Mouse (Mus musculus): ENCODE results near the gene Anxa9. TPM values are rescaled to one million over a fixed set of nuclear protein-coding genes. Genes with fewer than 3 reads are reported as not detected.

Gene Anxa9
- total and polyA plus RNA-seq, 2 experiments from 2014 or later, result 0.14 to 0.40 TPM

DNA sequence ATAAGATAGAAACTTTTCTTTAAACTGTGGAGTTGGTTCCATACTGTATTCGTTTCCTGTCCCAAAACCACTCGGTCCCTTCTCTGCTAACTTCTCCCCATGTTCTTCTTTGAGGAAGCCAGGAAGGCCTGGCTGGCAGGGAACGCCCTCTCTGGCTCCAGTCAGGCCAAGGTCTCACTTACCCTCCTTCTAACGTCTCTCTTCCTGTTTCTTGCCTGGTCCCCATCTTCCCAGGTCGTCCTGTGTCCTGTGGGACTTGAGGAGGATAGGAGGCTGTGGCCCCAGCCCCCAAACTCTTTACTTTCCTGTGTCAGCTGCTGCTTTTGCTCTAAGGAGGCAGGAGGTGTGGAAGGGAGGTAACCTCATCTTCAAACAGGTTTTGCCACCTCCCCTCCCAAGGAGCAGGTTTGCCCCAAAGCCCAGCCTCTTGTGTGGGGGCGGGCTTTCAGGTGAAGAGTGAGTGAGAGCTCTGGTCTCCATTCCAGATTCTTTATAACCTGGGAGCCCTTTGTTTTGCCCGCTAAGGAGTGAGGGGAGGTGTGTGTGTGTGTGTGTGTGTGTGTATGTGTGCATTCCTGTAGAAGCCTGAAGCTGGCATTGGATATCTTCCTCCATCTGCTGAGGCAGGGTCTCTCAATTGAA lies 56.1 kb downstream of the Anxa9 start, which contains the start of gene Bnipl:
Gene Bnipl, minus strand, starts transcription at position 411 of the 642 bp plus-strand sequence.
- DNase-seq, result no peak
- 58% methylated on average over 7 of the region's 7 CpGs for WGBS

DNA sequence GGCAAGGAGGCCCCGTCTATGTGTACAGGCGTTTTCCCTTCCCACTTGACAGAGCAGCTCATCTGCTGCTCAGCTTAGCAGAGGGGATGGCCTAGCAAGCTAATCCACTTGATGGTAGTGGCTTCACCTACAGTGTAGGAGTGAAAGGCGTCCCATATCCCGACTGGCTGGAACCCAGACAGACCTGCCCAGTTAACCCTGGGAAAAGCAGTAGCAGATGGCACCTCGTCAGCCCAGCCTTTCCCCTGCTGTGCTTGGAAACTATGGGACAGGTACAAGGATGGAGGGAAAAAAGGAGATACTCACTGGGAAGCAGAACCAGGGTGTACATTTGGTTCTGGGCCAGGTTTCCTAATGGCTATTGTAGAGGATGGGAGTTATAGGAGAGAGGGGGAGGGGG lies 56.6 kb downstream of the Anxa9 start:
- H3K4me3 ChIP-seq (ENCODE audit: low read depth, low read length), result no peak overlapping the region
- WGBS, result 80% methylated on average over 5 of the region's 5 CpGs
- H3K4me1 ChIP-seq (ENCODE audit: insufficient read depth), result no peaks in the 10 kb centered on the region
- no peak for TF ChIP-seq CTCF (IDR thresholded peaks at IDR 0.05; ENCODE audit: low read depth)
- H3K27ac ChIP-seq (ENCODE audit: low read depth, low read length), result no peak overlapping the region
- H3K4me2 ChIP-seq (ENCODE audit: low read depth), result no peak overlapping the region
- H3K9ac ChIP-seq, result no peak overlapping the region
- no peak for ATAC-seq
- DNase-seq, result no peak
- H3K9me3 ChIP-seq (ENCODE audit: low read length), result no peaks in the 10 kb centered on the region
- no peaks in the 10 kb centered on the region for H3K27me3 ChIP-seq (ENCODE audit: insufficient read depth, low read length)
- peaks cover 24% of the 10 kb centered on the region for H3K36me3 ChIP-seq (ENCODE audit: insufficient read depth)

More for the DNA sequence above, 56.1 kb downstream of the Anxa9 start, which contains the start of gene Bnipl:
- no peak for TF ChIP-seq CTCF (IDR thresholded peaks at IDR 0.05; ENCODE audit: low read depth)
- no peak within 1 kb of the TSS for H3K4me3 ChIP-seq (ENCODE audit: low read depth, low read length)
- H3K4me1 ChIP-seq (ENCODE audit: insufficient read depth), result no peaks in the 10 kb centered on the region
- H3K9ac ChIP-seq, result no peak within 1 kb of the TSS
- no peak within 1 kb of the TSS for H3K27ac ChIP-seq (ENCODE audit: low read depth, low read length)
- peaks cover 29% of the 10 kb centered on the region for H3K36me3 ChIP-seq (ENCODE audit: insufficient read depth)
- no peak within 1 kb of the TSS for H3K4me2 ChIP-seq (ENCODE audit: low read depth)
- H3K27me3 ChIP-seq (ENCODE audit: insufficient read depth, low read length), result no peaks in the 10 kb centered on the region
- no peaks in the 10 kb centered on the region for H3K9me3 ChIP-seq (ENCODE audit: low read length)
- ATAC-seq, result no peak

DNA sequence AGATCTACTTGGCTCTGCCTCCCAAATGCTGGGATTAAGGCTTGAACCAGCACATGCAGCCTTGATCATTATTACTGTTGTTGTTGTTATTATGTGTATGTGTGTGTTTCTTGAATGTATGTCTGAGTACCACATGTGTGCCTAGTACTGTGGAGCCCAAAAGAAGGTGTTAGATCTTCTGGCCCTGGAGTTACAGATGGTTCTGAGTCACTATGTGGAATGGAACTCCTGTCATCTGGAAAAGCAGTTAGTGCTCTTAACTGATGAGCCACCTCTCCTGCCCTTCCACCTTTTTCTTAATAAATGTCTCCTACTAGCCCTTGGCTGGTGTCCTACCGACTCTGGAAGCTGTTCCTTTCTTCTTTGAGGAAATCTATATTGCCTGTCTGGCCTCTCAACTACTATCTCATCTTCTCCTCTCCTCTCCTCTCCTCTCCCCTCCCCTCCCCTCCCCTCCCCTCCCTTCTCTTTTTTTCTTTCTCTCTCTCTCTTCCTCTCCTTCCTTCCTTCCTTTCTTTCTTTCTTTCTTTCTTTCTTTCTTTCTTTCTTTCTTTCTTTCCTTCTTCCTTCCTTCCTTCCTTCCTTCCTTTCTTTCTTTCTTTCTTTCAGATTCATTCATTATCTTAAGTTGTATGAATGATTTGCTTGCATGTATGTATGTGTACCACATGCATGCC lies 59.2 kb downstream of the Anxa9 start:
- Histone ChIP-seq H3K9ac (no peak overlapping the region), H3K9me3 (ENCODE audit: low read length) (no peaks in the 10 kb centered on the region), H3K4me2 (ENCODE audit: low read depth) (no peak overlapping the region), H3K27ac (ENCODE audit: low read depth, low read length) (no peak overlapping the region), H3K27me3 (ENCODE audit: insufficient read depth, low read length) (no peaks in the 10 kb centered on the region), H3K4me1 (ENCODE audit: insufficient read depth) (no peaks in the 10 kb centered on the region), H3K36me3 (ENCODE audit: insufficient read depth) (peaks cover 10% of the 10 kb centered on the region; the same call in 1 of the 2 replicates), H3K4me3 (ENCODE audit: low read depth, low read length) (no peak overlapping the region)
- 88% methylated on average over 1 of the region's 1 CpGs for WGBS
- ATAC-seq (no peak), DNase-seq (no peak)
- TF ChIP-seq CTCF (IDR thresholded peaks at IDR 0.05; ENCODE audit: low read depth), result no peak

DNA sequence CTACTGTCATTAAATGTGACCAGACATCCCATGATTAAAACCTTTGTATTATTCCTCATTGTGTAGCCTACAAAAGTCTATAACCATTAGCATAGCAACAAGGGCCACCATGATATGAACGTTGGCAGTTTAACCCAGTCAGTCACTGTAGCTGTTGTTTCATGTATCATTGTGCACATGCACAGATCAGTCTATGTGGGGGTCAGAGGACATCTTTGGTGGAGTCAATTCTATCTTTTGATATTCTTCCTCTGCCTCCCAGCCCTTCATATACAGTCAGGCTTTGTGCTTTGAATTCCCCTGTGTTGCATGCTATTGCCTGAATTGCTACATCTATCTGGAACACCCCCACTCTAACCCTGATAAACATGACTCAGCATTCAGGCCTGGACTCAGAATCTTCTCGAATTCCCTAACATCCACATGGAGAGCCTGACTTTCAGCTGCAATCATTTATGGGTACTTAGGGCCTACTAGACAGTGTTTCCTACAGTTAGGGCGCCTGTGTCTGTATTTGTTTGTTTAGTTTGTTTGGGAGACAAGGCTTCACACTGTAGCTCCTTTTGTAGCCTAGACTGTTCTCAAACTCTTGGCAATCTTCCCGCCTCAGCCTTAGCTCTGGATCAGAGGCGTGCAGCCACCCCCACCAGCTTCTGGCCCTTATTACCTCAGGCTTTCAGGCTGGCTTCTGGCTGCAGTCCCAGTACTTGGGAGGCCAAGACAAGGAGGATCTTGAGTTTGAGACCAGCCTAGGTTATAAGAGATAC lies 60.3 kb downstream of the Anxa9 start:
- Histone ChIP-seq H3K4me3 (ENCODE audit: low read depth, low read length) (no peak overlapping the region), H3K4me2 (ENCODE audit: low read depth) (no peak overlapping the region), H3K27me3 (ENCODE audit: insufficient read depth, low read length) (no peaks in the 10 kb centered on the region), H3K9ac (no peak overlapping the region), H3K9me3 (ENCODE audit: low read length) (no peaks in the 10 kb centered on the region), H3K27ac (ENCODE audit: low read depth, low read length) (no peak overlapping the region), H3K4me1 (ENCODE audit: insufficient read depth) (no peaks in the 10 kb centered on the region), H3K36me3 (ENCODE audit: insufficient read depth) (peaks cover 12% of the 10 kb centered on the region)
- no peak for DNase-seq
- TF ChIP-seq CTCF (IDR thresholded peaks at IDR 0.05; ENCODE audit: low read depth), result no peak
- 61% methylated on average over 5 of the region's 5 CpGs for WGBS
- ATAC-seq, result no peak; the same call in 1 of the 2 replicates

Other genes with a start within 250 kb of the Anxa9 start
- 19.5 and 22.6 TPM in 2 replicates for gene Pip5k1a, start 200.2 kb downstream of the Anxa9 start, total RNA-seq (2014; rRNA removed)
- 13.8 and 14.5 TPM in 2 replicates for gene Pip5k1a, start 200.2 kb downstream of the Anxa9 start, polyA plus RNA-seq (2015; fragmentation: Nextera tagmentation; extraction: Ambion mirVana)
- gene Vps72, start 196.2 kb downstream of the Anxa9 start, total RNA-seq (2014; rRNA removed), result 88.6 and 92.8 TPM in 2 replicates
- gene Vps72, start 196.2 kb downstream of the Anxa9 start, polyA plus RNA-seq (2015; fragmentation: Nextera tagmentation; extraction: Ambion mirVana), result 164 and 191 TPM in 2 replicates
- 0.24 and 1.5 TPM in 2 replicates for gene Tmod4, start 182.7 kb downstream of the Anxa9 start, total RNA-seq (2014; rRNA removed)
- gene Tmod4, start 182.7 kb downstream of the Anxa9 start, polyA plus RNA-seq (2015; fragmentation: Nextera tagmentation; extraction: Ambion mirVana), result 0.39 and 0.62 TPM in 2 replicates
- 47.6 and 52.7 TPM in 2 replicates for gene Scnm1, start 173.2 kb downstream of the Anxa9 start, total RNA-seq (2014; rRNA removed)
- gene Scnm1, start 173.2 kb downstream of the Anxa9 start, polyA plus RNA-seq (2015; fragmentation: Nextera tagmentation; extraction: Ambion mirVana), result 83.3 and 88.9 TPM in 2 replicates
- gene Lysmd1, start 173.1 kb downstream of the Anxa9 start, total RNA-seq (2014; rRNA removed), result 38.7 and 39.2 TPM in 2 replicates
- 39.7 and 45.8 TPM in 2 replicates for gene Lysmd1, start 173.1 kb downstream of the Anxa9 start, polyA plus RNA-seq (2015; fragmentation: Nextera tagmentation; extraction: Ambion mirVana)
- 1.2 and 1.3 TPM in 2 replicates for gene Tnfaip8l2, start 164.8 kb downstream of the Anxa9 start, total RNA-seq (2014; rRNA removed)
- 1.8 and 3.3 TPM in 2 replicates for gene Tnfaip8l2, start 164.8 kb downstream of the Anxa9 start, polyA plus RNA-seq (2015; fragmentation: Nextera tagmentation; extraction: Ambion mirVana)
- 75.2 and 94.1 TPM in 2 replicates for gene Sema6c, start 146.7 kb downstream of the Anxa9 start, total RNA-seq (2014; rRNA removed)
- 24.2 and 28.4 TPM in 2 replicates for gene Sema6c, start 146.7 kb downstream of the Anxa9 start, polyA plus RNA-seq (2015; fragmentation: Nextera tagmentation; extraction: Ambion mirVana)
- gene Gabpb2, start 89.3 kb downstream of the Anxa9 start, total RNA-seq (2014; rRNA removed), result 6.1 and 9.9 TPM in 2 replicates
- 0.54 and 1.5 TPM in 2 replicates for gene Gabpb2, start 89.3 kb downstream of the Anxa9 start, polyA plus RNA-seq (2015; fragmentation: Nextera tagmentation; extraction: Ambion mirVana)
- gene Cdc42se1, start 78.4 kb downstream of the Anxa9 start, total RNA-seq (2014; rRNA removed), result 55.7 and 68.0 TPM in 2 replicates
- gene Cdc42se1, start 78.4 kb downstream of the Anxa9 start, polyA plus RNA-seq (2015; fragmentation: Nextera tagmentation; extraction: Ambion mirVana), result 54.2 and 54.9 TPM in 2 replicates
- 207 and 235 TPM in 2 replicates for gene Mllt11, start 75.0 kb downstream of the Anxa9 start, total RNA-seq (2014; rRNA removed)
- 578 and 712 TPM in 2 replicates for gene Mllt11, start 75.0 kb downstream of the Anxa9 start, polyA plus RNA-seq (2015; fragmentation: Nextera tagmentation; extraction: Ambion mirVana)
- gene Gm128, start 65.6 kb downstream of the Anxa9 start, total RNA-seq (2014; rRNA removed), result 0.29 TPM in 1 of 2 replicates, not detected in the other
- 0.11 and 0.28 TPM in 2 replicates for gene Gm128, start 65.6 kb downstream of the Anxa9 start, polyA plus RNA-seq (2015; fragmentation: Nextera tagmentation; extraction: Ambion mirVana)
- gene Bnipl, start 56.0 kb downstream of the Anxa9 start, total RNA-seq (2014; rRNA removed), result 0.23 and 0.33 TPM in 2 replicates
- gene Bnipl, start 56.0 kb downstream of the Anxa9 start, polyA plus RNA-seq (2015; fragmentation: Nextera tagmentation; extraction: Ambion mirVana), result not detected in 2 replicates
- 29.5 and 35.4 TPM in 2 replicates for gene Mindy1, start 25.8 kb downstream of the Anxa9 start, total RNA-seq (2014; rRNA removed)
- 33.6 and 38.9 TPM in 2 replicates for gene Mindy1, start 25.8 kb downstream of the Anxa9 start, polyA plus RNA-seq (2015; fragmentation: Nextera tagmentation; extraction: Ambion mirVana)
- gene Prune1, start 25.1 kb downstream of the Anxa9 start, total RNA-seq (2014; rRNA removed), result 47.2 and 59.0 TPM in 2 replicates
- 51.4 and 60.4 TPM in 2 replicates for gene Prune1, start 25.1 kb downstream of the Anxa9 start, polyA plus RNA-seq (2015; fragmentation: Nextera tagmentation; extraction: Ambion mirVana)
- 59.4 and 72.6 TPM in 2 replicates for gene Cers2, start 7.6 kb upstream of the Anxa9 start, total RNA-seq (2014; rRNA removed)
- gene Cers2, start 7.6 kb upstream of the Anxa9 start, polyA plus RNA-seq (2015; fragmentation: Nextera tagmentation; extraction: Ambion mirVana), result 68.6 and 77.9 TPM in 2 replicates
- gene Setdb1, start 50.0 kb upstream of the Anxa9 start, total RNA-seq (2014; rRNA removed), result 49.9 and 56.1 TPM in 2 replicates
- 24.1 and 28.3 TPM in 2 replicates for gene Setdb1, start 50.0 kb upstream of the Anxa9 start, polyA plus RNA-seq (2015; fragmentation: Nextera tagmentation; extraction: Ambion mirVana)
- gene 4930558C23Rik, start 95.7 kb upstream of the Anxa9 start, total RNA-seq (2014; rRNA removed), result not detected in 2 replicates
- gene 4930558C23Rik, start 95.7 kb upstream of the Anxa9 start, polyA plus RNA-seq (2015; fragmentation: Nextera tagmentation; extraction: Ambion mirVana), result not detected in 2 replicates
- 14.2 and 14.7 TPM in 2 replicates for gene Arnt, start 127.2 kb upstream of the Anxa9 start, total RNA-seq (2014; rRNA removed)
- gene Arnt, start 127.2 kb upstream of the Anxa9 start, polyA plus RNA-seq (2015; fragmentation: Nextera tagmentation; extraction: Ambion mirVana), result 4.0 and 7.8 TPM in 2 replicates
- gene Ctsk, start 192.1 kb upstream of the Anxa9 start, total RNA-seq (2014; rRNA removed), result 6.5 and 16.5 TPM in 2 replicates
- 8.6 and 10.1 TPM in 2 replicates for gene Ctsk, start 192.1 kb upstream of the Anxa9 start, polyA plus RNA-seq (2015; fragmentation: Nextera tagmentation; extraction: Ambion mirVana)
- 17.3 and 20.3 TPM in 2 replicates for gene Ctss, start 219.6 kb upstream of the Anxa9 start, total RNA-seq (2014; rRNA removed)
- 23.1 and 25.5 TPM in 2 replicates for gene Ctss, start 219.6 kb upstream of the Anxa9 start, polyA plus RNA-seq (2015; fragmentation: Nextera tagmentation; extraction: Ambion mirVana)

Measured in forebrain, postnatal 0 days (tissue).